Mouse (Mus musculus) liver, adult 2 months (tissue): ENCODE results near the gene Vpreb3.

ENCODE experiments used
- CTCF ChIP-seq: fragments of 200-500 bp; IDR thresholded peaks from 2 replicates; pipeline ENCODE4 v1.5.1; 2011; ENCODE audit warnings: low read depth, low read length, control low read depth
- POLR2A ChIP-seq: fragments of 200-500 bp; IDR thresholded peaks from 2 replicates; pipeline ENCODE4 v1.6.1; 2011; ENCODE audit warnings: low read length, control low read depth; ENCODE audit not compliant: insufficient read depth; ENCODE audit errors: extremely low read depth

- TF ChIP-seq POLR2A, result no peak
- no peak for TF ChIP-seq CTCF
Measured at GRCm38 (mm10) chr10:75910698-75911097, 32.2 kb upstream of the Vpreb3 start.
